Mouse (Mus musculus) testis, postnatal 10 days (tissue): ENCODE results near the gene 1110059E24Rik.
"Not testable (repeated sequence)": the region's sequence is repeated elsewhere in the genome, so short reads cannot be mapped to it uniquely, and the experiment has no call there.

Source experiments
- DNase-seq: peaks from one replicate; pipeline ENCODE4 v3.0.0; 2021; ENCODE audit warnings: low spot score

1110059E24Rik gene

DNA sequence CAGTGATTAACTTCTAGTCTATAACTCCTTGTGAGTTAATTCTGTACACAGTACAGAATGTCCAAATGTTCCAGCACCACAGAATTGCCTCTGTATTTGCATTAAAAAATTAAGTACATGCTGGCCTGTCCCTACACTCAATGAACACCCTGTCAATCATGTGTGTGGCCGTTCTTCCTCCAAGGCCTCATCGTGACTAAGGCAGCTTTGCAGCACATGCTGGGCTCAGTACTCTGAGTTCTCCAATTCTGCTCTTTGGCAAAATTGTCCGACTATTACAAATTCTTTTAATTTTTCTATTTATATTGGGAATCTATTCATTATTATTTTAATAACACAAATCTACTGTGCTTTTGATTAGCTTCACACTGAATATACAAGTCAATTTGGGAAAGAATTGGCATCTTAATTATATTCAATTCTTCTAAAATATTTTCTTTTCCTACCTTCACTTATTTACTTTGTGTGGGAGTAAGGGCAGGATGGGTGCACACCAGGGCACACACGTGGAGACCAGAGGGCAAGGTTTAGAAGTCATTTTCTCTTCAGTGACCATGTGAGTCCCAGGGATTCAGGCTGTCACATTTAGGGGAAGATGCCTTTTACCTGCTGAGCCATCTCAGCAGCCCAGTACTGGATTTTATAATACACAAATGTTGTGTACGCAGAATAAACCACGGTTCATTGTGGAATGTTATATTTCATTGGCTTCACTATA, 26.3 kb downstream of the 1110059E24Rik start:
- no peak for DNase-seq

DNA sequence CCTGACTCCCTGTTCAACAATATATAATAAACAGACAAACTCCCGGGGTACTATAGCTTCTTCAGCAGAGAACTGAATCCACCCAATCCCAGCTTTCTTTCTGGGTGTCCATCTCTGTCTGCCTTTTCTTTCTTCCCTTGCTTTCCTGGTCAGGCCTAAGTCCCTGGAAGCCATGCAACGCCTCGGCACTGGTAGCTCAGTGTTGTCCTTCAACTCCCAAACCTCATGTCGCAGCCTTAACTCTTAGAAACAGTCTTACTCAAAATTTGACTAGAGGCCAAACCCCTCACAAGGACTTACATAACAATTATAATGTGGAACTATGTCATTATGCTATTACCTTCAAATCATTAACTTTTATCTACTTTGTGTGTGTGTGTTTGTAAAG, 28.6 kb downstream of the 1110059E24Rik start:
- DNase-seq, result no peak

DNA sequence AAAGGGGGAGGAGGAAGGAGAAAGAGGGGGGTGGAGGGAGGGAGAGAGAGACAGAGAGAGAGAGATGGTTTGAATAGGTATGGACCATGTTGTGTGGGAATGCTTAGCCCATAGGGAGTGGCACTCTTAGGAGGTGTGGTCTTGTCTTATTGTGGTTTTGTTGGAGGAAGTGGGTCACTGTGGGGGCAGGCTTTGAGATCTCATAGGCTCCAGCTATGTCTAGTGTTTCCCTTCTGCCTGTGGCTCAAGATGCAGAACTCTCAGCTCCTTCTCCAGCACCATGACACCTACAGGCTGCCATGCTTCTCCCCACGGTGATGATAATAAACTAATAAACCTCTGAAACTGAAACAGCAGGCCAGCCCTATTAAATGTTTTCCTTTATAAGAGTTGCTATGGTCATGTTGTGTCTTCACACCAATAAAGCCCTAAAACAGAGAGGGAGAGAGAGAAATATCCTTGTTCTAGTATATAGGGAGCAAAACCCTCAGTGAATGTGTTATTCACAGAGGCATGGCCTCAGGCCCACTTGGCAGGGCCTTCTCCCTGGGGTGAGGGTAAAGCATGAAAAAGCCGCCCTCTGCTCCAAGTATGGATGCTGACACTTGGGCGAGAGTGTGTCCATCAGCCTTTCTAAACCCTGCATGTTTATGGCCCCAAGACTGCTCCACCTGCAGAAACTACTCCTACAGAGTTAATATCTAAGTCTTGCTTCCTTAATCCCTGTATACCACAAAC, 29.2 kb downstream of the 1110059E24Rik start:
- DNase-seq, result no peak

DNA sequence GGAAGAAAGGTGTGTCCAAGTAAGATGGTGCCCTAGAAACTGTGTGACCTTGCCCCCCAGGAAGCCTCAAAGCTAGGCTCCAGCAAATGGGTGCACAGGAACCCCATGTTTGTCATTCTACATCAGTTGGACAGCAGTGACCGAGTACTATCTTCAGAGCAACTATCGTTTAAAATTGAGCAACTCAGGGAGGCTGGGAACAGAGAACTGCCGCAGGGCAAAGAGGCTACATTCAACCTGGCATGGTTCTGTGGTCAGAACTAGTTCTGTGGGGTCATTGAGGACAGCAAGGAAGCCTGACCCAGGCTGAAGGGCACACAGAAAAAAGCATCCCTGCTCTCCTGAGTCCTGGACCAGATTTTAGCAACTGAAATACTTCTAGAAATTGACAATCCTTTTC, 37.0 kb downstream of the 1110059E24Rik start:
- no peak for DNase-seq

DNA sequence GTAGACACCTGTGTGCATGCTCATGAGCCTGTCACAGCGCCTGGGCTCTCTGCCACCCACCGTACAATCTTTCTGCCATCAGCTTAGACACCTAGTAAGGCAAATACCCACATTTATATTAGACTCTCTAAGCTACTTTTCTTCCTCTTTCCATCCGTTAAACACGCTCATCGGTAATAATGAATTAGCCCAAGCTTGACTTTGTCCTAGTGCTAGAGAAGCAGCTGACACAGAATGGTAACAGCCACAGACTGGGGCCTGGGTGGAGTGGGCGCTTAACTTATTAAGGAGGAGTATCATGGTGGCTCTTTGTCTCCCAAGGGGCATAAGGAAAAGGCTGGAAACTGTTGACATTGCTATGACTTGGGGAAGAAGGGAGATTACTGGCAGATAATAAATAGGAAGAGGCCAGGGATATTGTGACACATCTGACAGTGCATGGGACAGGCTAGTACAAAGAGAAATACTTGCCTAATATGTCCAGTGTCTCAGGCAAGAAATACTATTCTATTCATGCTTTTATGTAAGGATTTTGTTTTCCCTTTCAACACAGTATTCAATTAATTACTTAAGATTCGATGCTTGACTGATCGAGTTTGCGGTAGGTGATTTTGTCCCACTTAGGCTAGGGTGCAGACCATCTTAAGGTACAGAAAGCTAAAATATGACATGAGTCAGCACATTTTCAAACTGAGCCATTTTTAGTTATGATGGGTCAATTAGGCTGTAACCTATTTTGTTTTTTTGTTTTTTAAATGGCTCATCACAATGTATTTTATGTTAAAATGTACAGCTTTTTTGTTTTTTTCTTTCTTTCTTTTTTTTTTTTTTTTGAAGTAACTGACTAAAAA, 40.8 kb downstream of the 1110059E24Rik start:
- DNase-seq, result no peak

DNA sequence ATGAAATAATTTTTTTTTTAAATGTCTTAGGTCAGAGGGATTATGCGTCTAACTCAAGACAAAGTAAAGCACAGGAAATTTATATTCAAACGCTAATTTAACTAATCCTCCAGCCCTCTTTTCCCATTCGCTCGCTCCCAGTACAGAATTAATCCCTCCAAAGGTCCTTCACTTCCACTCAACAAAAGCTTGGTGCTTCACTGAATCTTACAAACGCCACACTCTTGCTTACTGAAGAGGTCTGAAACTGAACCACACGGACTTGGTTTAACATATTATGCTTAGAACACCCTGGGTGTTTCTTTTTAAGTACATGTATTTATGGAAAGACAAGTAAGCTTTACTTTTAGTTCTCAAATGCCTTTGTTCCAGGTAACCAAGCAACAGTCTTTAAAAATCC, 41.5 kb downstream of the 1110059E24Rik start:
- DNase-seq, result no peak

DNA sequence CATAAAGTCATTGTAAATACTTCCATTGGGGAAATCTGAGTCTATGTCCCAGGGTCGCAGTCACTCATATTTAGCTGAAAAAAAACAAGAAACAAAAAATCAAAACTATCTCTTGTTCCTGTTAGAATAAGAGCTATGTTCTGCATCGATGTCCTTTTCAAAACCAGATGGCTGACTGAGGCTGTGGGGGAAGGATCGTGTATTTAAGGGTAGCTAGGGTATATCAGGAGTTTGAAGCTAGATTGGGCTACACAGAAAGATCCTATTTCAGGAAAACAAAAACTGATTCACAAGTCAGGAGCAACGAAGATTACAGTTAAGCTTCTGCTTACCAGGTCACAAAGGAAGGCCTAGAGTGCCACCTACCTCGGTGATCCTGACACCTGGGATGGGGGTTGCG, 42.5 kb downstream of the 1110059E24Rik start:
- no peak for DNase-seq

DNA sequence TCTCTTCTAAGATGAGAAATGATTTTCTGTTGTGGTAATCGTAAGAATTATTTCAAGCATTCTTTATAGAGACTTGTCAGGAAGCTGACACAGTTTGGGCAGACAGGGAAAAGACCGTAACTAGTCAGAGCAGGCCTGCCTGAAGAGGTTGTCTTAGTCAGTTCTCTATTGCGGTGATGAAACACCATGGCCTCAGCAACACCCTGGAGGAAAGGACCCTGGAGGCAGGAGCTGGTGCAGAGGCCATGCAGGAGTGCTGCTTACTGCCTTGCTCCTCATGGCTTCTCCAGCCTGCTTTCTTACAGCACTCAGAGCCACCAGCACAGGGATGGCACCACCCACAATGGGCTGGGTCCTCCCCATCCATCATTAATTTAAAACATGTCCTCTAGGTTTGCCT, 47.5 kb downstream of the 1110059E24Rik start:
- DNase-seq, result no peak

DNA sequence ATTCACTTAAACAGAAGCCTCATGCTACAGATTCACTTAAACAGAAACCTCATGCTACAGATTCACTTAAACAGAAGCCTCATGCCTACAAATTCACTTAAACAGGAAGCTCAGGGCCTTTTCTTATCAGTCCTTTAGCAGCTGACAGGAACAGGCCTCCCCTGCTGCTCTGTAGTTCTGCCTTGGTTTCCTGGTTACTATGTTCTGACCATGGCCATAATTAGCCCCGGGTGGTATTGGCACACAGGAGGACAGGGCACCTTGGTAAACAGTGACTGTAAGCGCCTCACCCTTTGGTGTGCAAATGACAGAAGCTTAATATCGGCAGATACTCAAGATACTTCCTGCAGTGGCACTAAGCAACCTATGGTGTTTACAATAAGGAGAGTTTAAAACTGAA, 48.9 kb downstream of the 1110059E24Rik start:
- DNase-seq, result no peak

DNA sequence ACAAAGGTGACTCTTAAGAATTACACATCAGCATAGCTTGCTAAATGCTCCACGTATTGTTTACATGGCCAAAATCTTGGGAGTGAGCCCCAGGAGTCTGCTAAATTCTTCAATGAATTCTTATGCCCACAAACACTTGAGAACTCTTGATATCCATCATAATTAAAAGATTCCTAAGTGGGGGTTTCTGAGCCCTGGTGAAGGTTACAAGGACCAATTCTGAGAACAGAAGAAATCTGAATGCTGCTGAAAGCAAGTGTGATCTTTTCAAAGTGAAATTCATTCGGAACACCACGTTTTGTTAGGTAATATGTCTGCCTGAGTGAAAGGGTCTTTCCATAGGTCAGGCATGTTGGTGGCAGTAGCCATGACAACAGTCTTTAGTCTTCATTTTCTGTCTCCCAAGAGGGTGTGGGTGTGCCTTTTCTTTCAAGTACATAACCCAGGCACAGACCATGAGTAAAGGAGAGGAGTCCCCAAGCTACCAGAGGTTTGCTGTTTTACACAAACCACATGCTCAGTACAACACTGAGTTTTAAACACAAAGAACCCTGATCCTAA, 51.2 kb downstream of the 1110059E24Rik start:
- DNase-seq, result no peak

DNA sequence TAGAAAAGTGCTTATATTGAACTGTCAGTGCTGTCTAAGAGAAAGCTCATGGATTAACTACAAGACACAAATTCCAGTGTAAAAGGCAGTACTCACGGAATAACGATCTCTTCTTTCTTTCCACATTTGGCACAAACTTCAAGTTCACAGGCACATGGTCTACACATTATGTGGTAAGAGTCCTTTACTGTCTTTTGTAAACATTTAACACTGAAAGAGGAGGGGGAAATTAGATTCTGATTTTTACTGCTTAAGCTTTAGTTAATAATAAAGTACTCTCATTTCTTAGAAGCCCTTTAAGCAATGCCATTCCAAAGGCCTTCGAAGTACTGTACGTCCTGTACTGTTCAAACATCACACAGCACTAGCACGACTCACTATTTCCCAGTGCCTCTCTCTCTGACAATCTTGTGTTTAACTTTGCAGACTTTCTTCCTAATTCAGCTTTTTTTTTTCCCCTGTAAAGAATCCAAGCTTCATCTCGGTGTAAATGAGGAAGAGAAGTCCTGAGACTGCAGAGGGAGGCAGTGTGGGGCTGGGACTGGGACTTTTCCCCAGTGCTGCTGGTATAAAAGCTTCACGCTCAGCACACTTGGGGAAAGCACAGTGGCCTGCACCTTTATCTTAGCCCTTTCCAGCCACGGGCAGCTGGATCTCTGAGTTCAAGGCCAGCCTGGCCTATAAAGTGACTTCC, 54.0 kb downstream of the 1110059E24Rik start:
- DNase-seq, result no peak

DNA sequence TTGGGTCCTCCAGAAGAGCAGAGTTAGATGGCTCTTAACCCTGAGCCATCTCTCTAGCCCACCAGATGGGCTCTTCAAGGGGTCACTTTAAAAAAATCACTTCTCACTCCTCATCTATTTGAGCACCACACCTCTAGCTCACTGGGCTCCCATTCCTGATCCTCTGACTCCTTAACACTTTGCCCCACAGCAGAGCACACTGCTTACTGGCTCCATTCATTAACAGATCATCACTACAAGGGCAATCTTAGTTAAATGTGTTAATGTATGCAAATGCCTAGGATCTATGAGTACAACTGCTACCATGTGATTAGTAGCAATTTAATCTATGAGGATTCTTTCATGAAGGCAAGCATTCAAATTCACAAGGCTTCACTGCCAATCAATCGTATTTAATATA, 58.1 kb downstream of the 1110059E24Rik start:
- DNase-seq, result no peak

DNA sequence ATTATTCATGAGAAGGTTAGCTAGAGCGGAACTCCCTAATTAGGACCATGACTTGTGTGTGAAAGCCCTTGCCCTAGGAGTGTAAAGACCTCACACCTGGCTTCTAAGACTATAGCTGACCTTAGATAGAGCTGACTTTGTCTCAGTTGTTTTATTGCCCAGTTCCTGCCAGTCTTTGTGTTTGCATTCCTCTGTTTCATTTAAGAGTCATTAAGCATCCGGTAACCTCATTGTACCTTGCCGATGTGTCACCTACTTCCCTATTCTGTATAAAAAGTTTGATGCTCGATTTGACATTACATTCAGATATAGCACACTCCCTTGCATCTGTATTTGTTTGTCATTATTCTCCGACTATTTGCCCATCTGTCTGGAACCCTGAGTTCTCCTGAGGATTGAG, 60.6 kb downstream of the 1110059E24Rik start:
- not testable (repeated sequence) for DNase-seq

DNA sequence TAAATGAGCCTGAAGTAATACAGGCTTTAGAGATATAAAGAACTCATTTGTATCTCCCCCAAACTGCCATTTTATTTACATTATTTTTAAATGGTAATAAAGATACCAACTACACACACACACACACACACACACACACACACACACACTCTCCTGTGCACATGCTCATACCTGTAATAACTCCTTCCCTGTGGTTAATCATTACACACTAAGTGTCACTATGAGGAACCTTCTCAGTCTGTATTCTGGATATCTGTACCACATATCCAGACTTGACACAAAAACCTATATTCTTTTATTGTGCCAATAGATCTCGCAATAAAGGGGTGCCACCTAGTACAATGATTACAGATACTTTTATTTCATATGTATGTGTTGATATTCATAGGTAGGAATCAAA, 62.9 kb downstream of the 1110059E24Rik start:
- DNase-seq, result no peak

DNA sequence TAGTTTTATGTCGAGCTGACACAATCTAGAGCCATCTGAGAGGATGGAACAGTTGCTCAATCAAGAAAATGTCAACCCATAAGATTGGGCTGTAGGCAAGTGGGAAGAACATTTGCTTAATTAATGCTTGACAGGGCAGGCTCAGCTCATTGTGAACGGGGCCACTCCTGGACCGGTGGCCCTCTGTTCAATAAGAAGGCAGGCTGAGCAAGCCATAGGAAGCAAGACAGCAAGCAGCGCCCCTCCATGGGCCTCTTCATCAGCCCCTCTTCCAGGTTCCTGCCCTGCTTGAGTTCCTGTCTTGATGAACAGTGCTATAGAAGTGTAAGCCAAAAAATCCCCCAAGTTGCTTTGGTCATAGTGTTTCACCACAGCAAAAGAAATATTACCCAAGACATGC, 65.2 kb downstream of the 1110059E24Rik start:
- no peak for DNase-seq

DNA sequence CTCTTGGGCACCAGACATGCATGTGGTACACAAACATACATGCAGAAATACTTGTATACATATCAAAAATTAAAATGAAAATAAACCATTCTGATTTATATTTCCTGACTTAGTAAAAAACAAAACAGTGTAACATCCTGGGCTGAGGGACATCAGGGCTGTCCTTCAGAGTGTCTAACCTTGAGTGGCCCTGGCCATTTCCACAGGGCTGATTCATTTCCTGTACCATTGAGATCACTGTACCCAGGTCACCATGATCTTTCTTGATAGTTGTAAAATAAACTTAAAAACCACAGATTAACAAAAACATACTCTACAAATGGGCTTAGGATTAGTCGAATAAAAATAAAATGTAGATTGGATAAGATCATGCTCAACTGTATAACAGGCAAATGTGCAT, 66.2 kb downstream of the 1110059E24Rik start:
- no peak for DNase-seq

DNA sequence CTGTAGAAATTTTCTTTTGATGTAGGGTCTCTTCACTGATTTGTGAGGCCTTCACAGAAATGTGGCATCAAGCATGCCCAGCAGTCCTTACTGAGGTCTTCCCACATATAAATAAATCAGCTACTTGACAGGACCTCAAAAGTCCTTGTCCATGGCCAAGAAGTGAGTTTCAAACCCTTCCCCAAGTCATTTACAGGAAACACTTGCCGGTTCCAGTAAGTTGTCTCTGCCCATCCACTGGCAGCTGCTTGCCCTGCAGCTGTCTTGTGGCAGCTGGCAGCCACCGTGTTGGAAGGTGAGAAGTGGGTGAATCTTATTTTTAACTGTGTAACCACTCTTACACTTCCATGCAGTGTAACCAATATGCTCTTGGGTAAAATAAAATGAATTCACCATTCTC, 66.9 kb downstream of the 1110059E24Rik start:
- DNase-seq, result no peak

DNA sequence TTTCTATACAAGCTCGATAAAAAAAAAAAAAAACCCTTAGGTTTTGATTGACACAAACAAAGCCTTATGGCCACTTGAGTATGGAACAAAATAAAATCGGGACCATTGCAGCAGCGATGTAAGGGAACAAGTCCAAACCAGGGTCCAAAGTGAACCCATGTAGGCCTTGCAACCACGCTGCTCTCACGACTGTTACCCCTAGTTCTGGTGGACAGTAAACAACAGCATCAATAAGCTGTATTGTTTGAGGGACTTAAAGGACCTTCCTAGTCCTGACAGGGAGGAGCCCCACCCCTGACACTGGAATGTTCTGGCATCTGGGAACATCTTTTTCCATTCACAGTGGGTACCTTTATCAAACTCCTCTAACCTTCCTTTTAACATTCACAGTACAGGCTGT, 68.8 kb downstream of the 1110059E24Rik start:
- no peak for DNase-seq

DNA sequence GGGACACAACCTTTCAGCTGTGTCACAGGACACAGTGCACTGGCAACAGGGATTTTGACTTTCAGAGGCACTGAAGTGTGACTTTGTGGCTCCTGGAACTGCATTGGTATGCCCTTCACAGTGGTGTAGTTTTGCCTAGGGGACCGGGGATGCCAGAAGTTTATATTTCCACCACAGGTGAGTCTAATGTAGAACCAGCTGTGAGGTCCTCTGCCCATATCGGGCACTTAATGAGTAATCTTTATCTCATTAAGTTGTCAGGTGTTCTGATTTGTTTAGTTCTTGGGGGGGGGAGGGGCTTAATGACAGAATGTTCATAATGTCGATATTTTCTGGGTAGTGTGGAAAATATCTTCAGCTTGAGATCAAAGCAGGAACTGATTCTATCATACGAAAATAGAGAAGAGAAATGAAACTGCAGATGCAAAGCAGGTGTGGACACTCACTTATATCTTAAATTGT, 69.2 kb downstream of the 1110059E24Rik start:
- no peak for DNase-seq

DNA sequence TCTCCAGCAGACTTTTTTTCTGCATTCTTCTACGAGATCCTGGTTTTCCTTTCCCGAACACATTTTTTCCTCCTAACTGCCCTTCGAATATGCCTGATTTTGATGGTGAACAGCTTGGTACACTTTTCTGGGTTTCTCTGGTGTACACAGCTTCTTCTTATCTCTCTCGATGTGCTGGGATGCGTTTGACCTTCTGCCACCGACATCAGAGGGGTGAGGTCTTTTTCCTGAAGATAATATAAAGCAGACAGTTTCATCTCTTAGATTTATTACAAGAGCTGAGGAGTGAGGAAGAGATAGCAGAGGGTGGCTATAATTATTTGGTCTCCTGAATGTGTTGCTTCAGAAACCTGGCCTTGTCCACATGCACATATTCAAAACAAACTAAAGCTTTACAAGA, 71.4 kb downstream of the 1110059E24Rik start:
- DNase-seq, result no peak

DNA sequence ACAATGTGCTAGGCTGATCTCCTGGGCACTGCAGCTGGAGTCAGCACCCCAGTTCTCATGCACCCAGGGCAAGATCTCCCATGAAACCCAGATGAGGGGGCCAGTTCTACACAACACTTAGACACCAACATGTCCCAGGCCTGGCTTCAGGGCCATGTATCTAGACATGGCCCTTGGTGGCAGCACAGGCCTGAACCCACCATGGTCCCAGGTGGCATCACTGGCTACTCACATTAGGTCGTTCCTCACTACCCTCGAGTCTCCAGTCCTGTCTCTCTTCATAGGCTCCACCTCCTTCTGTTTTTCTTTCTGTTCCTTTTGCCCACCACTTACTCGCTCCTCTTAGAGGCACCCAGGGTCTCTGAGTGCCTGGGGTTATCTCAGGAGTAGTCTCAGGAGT, 72.9 kb downstream of the 1110059E24Rik start:
- DNase-seq, result no peak

DNA sequence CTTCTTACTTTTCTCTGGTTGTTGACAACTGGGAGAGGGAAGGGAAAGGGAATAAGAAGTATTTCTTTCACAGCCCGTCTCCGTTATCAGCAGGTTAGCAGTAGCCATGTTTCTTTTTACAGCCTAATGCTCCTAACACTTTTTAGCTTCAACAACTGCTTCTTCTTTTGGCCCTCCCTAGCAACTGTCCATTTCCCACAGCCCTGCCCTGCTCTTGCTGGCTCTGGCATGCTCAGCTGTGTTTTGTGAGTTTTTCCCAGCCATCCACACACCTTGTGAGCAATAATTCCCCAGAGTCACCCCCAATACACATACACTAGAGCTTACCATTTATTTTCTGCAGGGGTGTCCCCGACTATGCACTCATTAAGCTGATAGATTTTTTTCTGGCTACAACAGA, 75.3 kb downstream of the 1110059E24Rik start:
- DNase-seq, result no peak
